ENCODE assay signal across 8 mouse cellular contexts in genomic region chr15:99502311-99502831, GRCm38 (mm10). TPM values are rescaled to one million over a fixed set of nuclear protein-coding genes. Genes with fewer than 3 reads are reported as not detected.
DNase-seq lines count a peak whose midpoint lies in the region; ATAC-seq and TF ChIP-seq lines count a peak whose summit lies in the region.

No protein-coding gene starts in this region.

- peak overlapping the region; percentile 70 for H3K27ac ChIP-seq in neural tube, embryonic 11.5 days (ENCODE audit: low read depth, low read length)
- H3K27ac ChIP-seq in kidney, postnatal 0 days: peak overlapping the region; percentile 73
- H3K27ac ChIP-seq in olfactory bulb, adult 2 months (ENCODE audit: insufficient read depth, low read depth, low read length): peak overlapping the region; percentile 95
- H3K27ac ChIP-seq in heart, embryonic 12.5 days (ENCODE audit: poor library complexity, severe bottlenecking): no peak overlapping the region

- H3K4me3 ChIP-seq in neural tube, embryonic 11.5 days (ENCODE audit: low read depth, low read length): no peak overlapping the region
- H3K4me3 ChIP-seq in kidney, postnatal 0 days (replicated peaks; ENCODE audit: low read depth, low read length): no peak overlapping the region
- no peak overlapping the region for H3K4me3 ChIP-seq in olfactory bulb, adult 2 months (ENCODE audit: insufficient read depth, low read depth, low read length)
- no peak overlapping the region for H3K4me3 ChIP-seq in heart, embryonic 12.5 days

- no peak overlapping the region for H3K4me2 ChIP-seq in neural tube, embryonic 11.5 days (ENCODE audit: low read depth)
- no peak overlapping the region; the same call in 1 of the 2 replicates for H3K4me2 ChIP-seq in kidney, postnatal 0 days (ENCODE audit: low read length)
- no peak overlapping the region for H3K4me2 ChIP-seq in heart, embryonic 12.5 days

- no peak for TF ChIP-seq POLR2A in olfactory bulb, adult 2 months (IDR thresholded peaks at IDR 0.05; ENCODE audit: insufficient read depth, low read depth, low read length)

- H3K9me3 ChIP-seq in neural tube, embryonic 11.5 days (ENCODE audit: control insufficient read depth, low read length): no peaks in the 10 kb centered on the region
- no peaks in the 10 kb centered on the region for H3K9me3 ChIP-seq in kidney, postnatal 0 days (replicated peaks; ENCODE audit: low read length)
- H3K9me3 ChIP-seq in heart, embryonic 12.5 days (replicated peaks): no peaks in the 10 kb centered on the region

- TF ChIP-seq CTCF in kidney, postnatal 0 days (IDR thresholded peaks at IDR 0.05; ENCODE audit: low read depth): no peak
- no peak for TF ChIP-seq CTCF in olfactory bulb, adult 2 months (IDR thresholded peaks at IDR 0.05; ENCODE audit: insufficient read depth, low read depth, low read length)

- H3K36me3 ChIP-seq in neural tube, embryonic 11.5 days (ENCODE audit: control insufficient read depth, insufficient read depth, low read length): no peaks in the 10 kb centered on the region
- H3K36me3 ChIP-seq in kidney, postnatal 0 days (ENCODE audit: insufficient read depth, low read length): no peaks in the 10 kb centered on the region
- H3K36me3 ChIP-seq in heart, embryonic 12.5 days: no peaks in the 10 kb centered on the region

- 50% methylated on average over 12 of the region's 12 CpGs for WGBS in neural tube, embryonic 11.5 days
- WGBS in kidney, postnatal 0 days: 22% methylated on average over 12 of the region's 12 CpGs
- 36% methylated on average over 12 of the region's 12 CpGs for WGBS in olfactory bulb, adult 2 months
- WGBS in heart, embryonic 12.5 days: 64% methylated on average over 12 of the region's 12 CpGs

- H3K4me1 ChIP-seq in neural tube, embryonic 11.5 days (ENCODE audit: control insufficient read depth, insufficient read depth, low read length): peaks cover 3% of the 10 kb centered on the region; the same call in 1 of the 2 replicates
- peaks cover 29% of the 10 kb centered on the region for H3K4me1 ChIP-seq in kidney, postnatal 0 days (replicated peaks; ENCODE audit: insufficient read depth, low read length)
- H3K4me1 ChIP-seq in olfactory bulb, adult 2 months (ENCODE audit: control insufficient read depth, insufficient read depth, low read length): peaks cover 72% of the 10 kb centered on the region
- peaks cover 66% of the 10 kb centered on the region for H3K4me1 ChIP-seq in heart, embryonic 12.5 days (replicated peaks)

- no peaks in the 10 kb centered on the region for H3K27me3 ChIP-seq in neural tube, embryonic 11.5 days (ENCODE audit: control insufficient read depth, insufficient read depth, low read length)
- H3K27me3 ChIP-seq in kidney, postnatal 0 days (ENCODE audit: insufficient read depth, low read length): no peaks in the 10 kb centered on the region
- H3K27me3 ChIP-seq in heart, embryonic 12.5 days (replicated peaks): peaks cover 69% of the 10 kb centered on the region

- ATAC-seq in neural tube, embryonic 11.5 days (ENCODE audit: insufficient read depth, low FRiP score, low TSS enrichment): peak; percentile 31; the same call in 1 of the 2 replicates
- no peak for ATAC-seq in kidney, postnatal 0 days (replicated peaks; ENCODE audit: low FRiP score, low read depth)
- no peak for ATAC-seq in heart, embryonic 12.5 days (ENCODE audit: insufficient number of reproducible peaks, low FRiP score)

- peak; percentile 32 to 54 for DNase-seq in adrenal gland, adult (ENCODE audit: inconsistent age in 2 of 2, low spot score in 1 of 2)
- no peak for DNase-seq in adrenal gland, adult 18-20 months (ENCODE audit: low spot score in 2 of 2)
- peak; percentile 39 for DNase-seq in neural tube, embryonic 11.5 days (ENCODE audit: low spot score)
- no peak for DNase-seq in neural tube, embryonic 10.5 days (ENCODE audit: extremely low spot score, low spot score)
- DNase-seq in kidney, postnatal 0 days (ENCODE audit: low spot score): peak; percentile 66
- DNase-seq in right cerebral cortex, adult 2 months (ENCODE audit: low spot score in 2 of 2): no peak

- no peak overlapping the region for H3K9ac ChIP-seq in neural tube, embryonic 11.5 days (ENCODE audit: low read length)
- H3K9ac ChIP-seq in kidney, postnatal 0 days (ENCODE audit: low read depth, low read length): peak overlapping the region; percentile 9; the same call in 1 of the 2 replicates
- no peak overlapping the region for H3K9ac ChIP-seq in heart, embryonic 12.5 days

RNA-seq across cellular contexts. Expression of gene Faim2, which starts 25.6 kb away (rescaled TPM):
- total RNA-seq in adrenal gland, adult 18-20 months (2021): 10 to 100 TPM; 28.9 to 31.6 TPM
- polyA plus RNA-seq in neural tube, embryonic 11.5 days (2014; fragmentation: Nextera tagmentation; extraction: Ambion mirVana): 1.5 and 2.3 TPM in 2 replicates
- polyA plus RNA-seq in kidney, postnatal 0 days (2015; fragmentation: Nextera tagmentation; extraction: Ambion mirVana): 0.26 and 0.36 TPM in 2 replicates
- polyA plus RNA-seq in olfactory bulb, adult 2 months (2012; ENCODE audit: insufficient read depth, insufficient read length, low replicate concordance, missing spikeins): not detected in 2 replicates
- 0.09 and 0.15 TPM in 2 replicates for polyA plus RNA-seq in heart, embryonic 12.5 days (2016; fragmentation: Nextera tagmentation; extraction: Ambion mirVana)

RNA-seq across cellular contexts. Expression of gene Bcdin3d, which starts 27.8 kb away (rescaled TPM):
- total RNA-seq in adrenal gland, adult 18-20 months (2021): 1 to 10 TPM; 4.6 to 4.7 TPM
- polyA plus RNA-seq in neural tube, embryonic 11.5 days (2014; fragmentation: Nextera tagmentation; extraction: Ambion mirVana): 17.6 and 18.1 TPM in 2 replicates
- polyA plus RNA-seq in kidney, postnatal 0 days (2015; fragmentation: Nextera tagmentation; extraction: Ambion mirVana): 16.1 and 16.3 TPM in 2 replicates
- not detected in 2 replicates for polyA plus RNA-seq in olfactory bulb, adult 2 months (2012; ENCODE audit: insufficient read depth, insufficient read length, low replicate concordance, missing spikeins)
- polyA plus RNA-seq in heart, embryonic 12.5 days (2016; fragmentation: Nextera tagmentation; extraction: Ambion mirVana): 11.3 and 12.2 TPM in 2 replicates

RNA-seq across cellular contexts. Expression of gene Nckap5l, which starts 44.8 kb away (rescaled TPM):
- total RNA-seq in adrenal gland, adult 18-20 months (2021): 10 to 100 TPM; 14.1 to 18.7 TPM
- polyA plus RNA-seq in neural tube, embryonic 11.5 days (2014; fragmentation: Nextera tagmentation; extraction: Ambion mirVana): 14.9 TPM in 2 replicates
- polyA plus RNA-seq in kidney, postnatal 0 days (2015; fragmentation: Nextera tagmentation; extraction: Ambion mirVana): 6.5 and 8.0 TPM in 2 replicates
- not detected in 2 replicates for polyA plus RNA-seq in olfactory bulb, adult 2 months (2012; ENCODE audit: insufficient read depth, insufficient read length, low replicate concordance, missing spikeins)
- 11.4 and 12.0 TPM in 2 replicates for polyA plus RNA-seq in heart, embryonic 12.5 days (2016; fragmentation: Nextera tagmentation; extraction: Ambion mirVana)

Comparison
In these comparisons a context has a peak if more than half of its experiments do, and no peak if none do; other contexts are left out.
1. DNase-seq: peak in adrenal gland, adult (2 of 2), neural tube, embryonic 11.5 days (single experiment) and kidney, postnatal 0 days (single experiment); none in adrenal gland, adult 18-20 months (0 of 2), neural tube, embryonic 10.5 days (single experiment) and right cerebral cortex, adult 2 months (0 of 2).
2. RNA of gene Faim2, which starts 25.6 kb away (polyA plus RNA-seq): not detected in olfactory bulb, adult 2 months; 1.5 to 2.3 TPM in neural tube, embryonic 11.5 days, 0.26 to 0.36 TPM in kidney, postnatal 0 days and 0.09 to 0.15 TPM in heart, embryonic 12.5 days; every median in the first group is over 10 times any median in the second.
3. RNA of gene Bcdin3d, which starts 27.8 kb away (polyA plus RNA-seq): 17.6 to 18.1 TPM in neural tube, embryonic 11.5 days, 16.1 to 16.3 TPM in kidney, postnatal 0 days and 11.3 to 12.2 TPM in heart, embryonic 12.5 days; not detected in olfactory bulb, adult 2 months; every median in the first group is over 10 times any median in the second.